In genomic region chr11:22972746-22973526, GRCm38 (mm10) we compare ENCODE assay signal across 8 mouse cellular contexts. TPM values are rescaled to one million over a fixed set of nuclear protein-coding genes. Genes with fewer than 3 reads are reported as not detected.
A peak's percentile ranks its signal among the peaks of the same experiment; 100 is the strongest.
DNase-seq lines count a peak whose midpoint lies in the region; ATAC-seq and TF ChIP-seq lines count a peak whose summit lies in the region.

No protein-coding gene starts in this region.

- H3K36me3 ChIP-seq in lung, postnatal 0 days (ENCODE audit: insufficient read depth, low read length) = no peaks in the 10 kb centered on the region

- H3K9me3 ChIP-seq in lung, postnatal 0 days (ENCODE audit: low read length) = no peaks in the 10 kb centered on the region

- TF ChIP-seq EP300 in lung, postnatal 0 days (IDR thresholded peaks at IDR 0.05) = no peak

- 47% methylated on average over 44 of the region's 46 CpGs for WGBS in lung, postnatal 0 days

- no peaks in the 10 kb centered on the region for H3K27me3 ChIP-seq in lung, postnatal 0 days (replicated peaks; ENCODE audit: insufficient read depth, low read length)

- no peak for TF ChIP-seq CTCF in lung, postnatal 0 days (IDR thresholded peaks at IDR 0.05)

- H3K4me2 ChIP-seq in lung, postnatal 0 days (replicated peaks; ENCODE audit: low read depth, low read length) = peak overlapping the region; percentile 61

- peak; percentile 57 to 60 for ATAC-seq in hematopoietic stem cell, adult 5-6 weeks (replicated peaks in 1 of 2; ENCODE audit: insufficient read depth in 1 of 2, low FRiP score in 2 of 2, low TSS enrichment in 1 of 2, low read depth in 1 of 2, poor library complexity in 2 of 2, severe bottlenecking in 2 of 2)
- ATAC-seq in lung, postnatal 0 days = peak; percentile 74

- peak overlapping the region; percentile 55 for H3K4me3 ChIP-seq in lung, postnatal 0 days (ENCODE audit: low read depth, low read length)

- DNase-seq in NIH3T3 (ENCODE audit: low read depth) = peak; percentile 91
- DNase-seq in cerebellum, adult 9-10 months = peak; percentile 87
- DNase-seq in forelimb bud, embryonic 11.5 days (ENCODE audit: low read depth, low spot score) = peak; percentile 80
- DNase-seq in layer of hippocampus, adult 9-10 months (ENCODE audit: low spot score) = peak; percentile 77
- DNase-seq in lung, postnatal 0 days (ENCODE audit: low spot score) = peak; percentile 88
- peak; percentile 59 for DNase-seq in ovary, postnatal 10 days (ENCODE audit: low spot score)
- DNase-seq in thymus, postnatal 0 days (ENCODE audit: low spot score) = peak; percentile 80

- H3K27ac ChIP-seq in lung, postnatal 0 days (ENCODE audit: low read length) = peak overlapping the region; percentile 85

- H3K4me1 ChIP-seq in lung, postnatal 0 days (ENCODE audit: insufficient read depth, low read depth, low read length) = no peaks in the 10 kb centered on the region

- peak overlapping the region; percentile 63 for H3K9ac ChIP-seq in lung, postnatal 0 days (replicated peaks; ENCODE audit: low read depth)

RNA-seq across cellular contexts. Expression of gene Zrsr1, which starts 1.1 kb away (rescaled TPM):
- 33.6 and 49.6 TPM in 2 replicates for total RNA-seq in hematopoietic stem cell, adult 5-6 weeks (2017)
- polyA plus RNA-seq in lung, postnatal 0 days (2015; fragmentation: Nextera tagmentation; extraction: Ambion mirVana) = 3.8 and 4.5 TPM in 2 replicates
- polyA plus RNA-seq in thymus, postnatal 0 days (2015; fragmentation: Nextera tagmentation; extraction: Ambion mirVana) = 3.1 and 3.7 TPM in 2 replicates

RNA-seq across cellular contexts. Expression of gene Gm28048, which starts 9.0 kb away (rescaled TPM):
- 36.3 and 52.4 TPM in 2 replicates for total RNA-seq in hematopoietic stem cell, adult 5-6 weeks (2017)
- 26.1 and 26.6 TPM in 2 replicates for polyA plus RNA-seq in lung, postnatal 0 days (2015; fragmentation: Nextera tagmentation; extraction: Ambion mirVana)
- 41.2 and 44.0 TPM in 2 replicates for polyA plus RNA-seq in thymus, postnatal 0 days (2015; fragmentation: Nextera tagmentation; extraction: Ambion mirVana)

RNA-seq across cellular contexts. Expression of gene Commd1, which starts 9.2 kb away (rescaled TPM):
- total RNA-seq in hematopoietic stem cell, adult 5-6 weeks (2017) = 66.7 and 79.5 TPM in 2 replicates
- 217 and 233 TPM in 2 replicates for polyA plus RNA-seq in lung, postnatal 0 days (2015; fragmentation: Nextera tagmentation; extraction: Ambion mirVana)
- 265 and 303 TPM in 2 replicates for polyA plus RNA-seq in thymus, postnatal 0 days (2015; fragmentation: Nextera tagmentation; extraction: Ambion mirVana)

RNA-seq across cellular contexts. Expression of gene Cct4, which starts 17.4 kb away (rescaled TPM):
- total RNA-seq in hematopoietic stem cell, adult 5-6 weeks (2017) = 299 and 343 TPM in 2 replicates
- polyA plus RNA-seq in lung, postnatal 0 days (2015; fragmentation: Nextera tagmentation; extraction: Ambion mirVana) = 140 and 149 TPM in 2 replicates
- 230 and 241 TPM in 2 replicates for polyA plus RNA-seq in thymus, postnatal 0 days (2015; fragmentation: Nextera tagmentation; extraction: Ambion mirVana)

RNA-seq across cellular contexts. Expression of gene Fam161a, which starts 34.4 kb away (rescaled TPM):
- 2.3 and 4.2 TPM in 2 replicates for total RNA-seq in hematopoietic stem cell, adult 5-6 weeks (2017)
- 21.2 and 27.9 TPM in 2 replicates for polyA plus RNA-seq in lung, postnatal 0 days (2015; fragmentation: Nextera tagmentation; extraction: Ambion mirVana)
- 1.3 and 2.0 TPM in 2 replicates for polyA plus RNA-seq in thymus, postnatal 0 days (2015; fragmentation: Nextera tagmentation; extraction: Ambion mirVana)

Comparison
In these comparisons a context has a peak if more than half of its experiments do, and no peak if none do; other contexts are left out.
1. Peak in every context shown above with its lines: DNase-seq, ATAC-seq, H3K4me3 ChIP-seq and H3K27ac ChIP-seq.